Mouse (Mus musculus) gastrocnemius, postnatal 25 days (tissue): ENCODE measurements around the gene Dhcr24. TPM values are rescaled to one million over a fixed set of nuclear protein-coding genes. Genes with fewer than 3 reads are reported as not detected.
A peak's percentile ranks its signal among the peaks of the same experiment; 100 is the strongest.

Source experiments
- DNase-seq: peaks from one replicate; pipeline ENCODE4 v3.0.0; 2022
- long read RNA-seq, 2 experiments: library from polyadenylated mRNA; stranded (forward); transcript quantifications; one replicate each; pipeline ENCODE4 v2.0.0; 2021
- total RNA-seq, 2 experiments: library from RNA; stranded (reverse); gene quantifications; 1 replicate in 1 of 2; 2 replicates in 1 of 2; pipeline ENCODE4 v1.2.3; 2021

Dhcr24 gene
- 1 to 10 TPM; 4.4 to 5.5 TPM for total RNA-seq
- long read RNA-seq, experiment 1, full-length matches to known transcripts: 1 of 6 reads
- long read RNA-seq, experiment 1, partial matches to known transcripts: 0 of 6 reads
- long read RNA-seq, experiment 1, other reads (novel, unspliced or antisense): 5 of 6 reads
- long read RNA-seq, experiment 2, full-length matches to known transcripts: 3 of 5 reads
- long read RNA-seq, experiment 2, partial matches to known transcripts: 1 of 5 reads
- long read RNA-seq, experiment 2, other reads (novel, unspliced or antisense): 1 of 5 reads

- DNase-seq: peak; percentile 92
These were observed at the start of gene Dhcr24 for GRCm38 (mm10) chr4:106560846-106561781. TSS of gene Dhcr24 (plus strand) at chr4:106561038.

- DNase-seq: no peak
These were observed 46.2 kb upstream of the Dhcr24 start for GRCm38 (mm10) chr4:106514606-106515005.

GRCm38 (mm10) chr4:106522547-106522946 lies 38.3 kb upstream of the Dhcr24 start:
- no peak for DNase-seq

DNA sequence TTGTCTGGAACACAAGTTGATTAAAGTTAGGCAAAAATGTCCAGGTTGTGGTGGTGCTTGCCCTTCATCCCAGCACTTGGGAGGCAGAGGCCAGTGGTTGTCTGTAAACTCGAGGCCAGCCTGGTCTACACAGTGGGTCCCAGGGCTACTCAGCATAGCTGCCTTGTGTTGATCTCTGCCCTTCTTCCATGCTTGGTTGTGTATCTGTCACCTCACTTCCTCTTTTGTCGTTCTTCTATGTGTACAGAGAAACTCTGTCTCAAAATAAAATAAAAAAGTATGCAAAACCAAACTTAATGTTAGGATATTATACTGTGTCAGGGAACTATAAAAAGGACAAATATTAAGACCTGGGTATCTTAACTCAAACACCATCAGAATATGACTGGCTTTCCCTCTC lies 36.7 kb upstream of the Dhcr24 start:
- no peak for DNase-seq

DNA sequence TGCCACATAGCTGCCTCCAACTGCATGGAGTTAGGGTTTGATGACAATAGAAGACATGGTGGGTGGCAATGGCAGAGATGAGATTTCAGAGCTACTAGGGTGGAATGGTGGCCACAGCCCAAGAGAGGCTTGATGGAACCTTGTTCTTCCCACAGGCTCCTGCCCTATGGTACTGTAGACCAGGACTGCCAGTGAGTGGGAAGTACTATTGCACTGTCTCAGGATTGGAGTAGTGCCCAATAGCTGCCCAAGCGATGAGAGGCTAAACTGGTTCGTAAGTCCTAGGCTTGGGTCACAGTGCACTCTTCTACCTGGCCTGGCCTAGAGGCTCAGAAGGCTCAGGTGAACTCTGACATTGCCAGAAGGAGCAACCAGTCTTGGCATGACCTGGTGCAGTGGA lies 35.8 kb upstream of the Dhcr24 start:
- no peak for DNase-seq

DNA sequence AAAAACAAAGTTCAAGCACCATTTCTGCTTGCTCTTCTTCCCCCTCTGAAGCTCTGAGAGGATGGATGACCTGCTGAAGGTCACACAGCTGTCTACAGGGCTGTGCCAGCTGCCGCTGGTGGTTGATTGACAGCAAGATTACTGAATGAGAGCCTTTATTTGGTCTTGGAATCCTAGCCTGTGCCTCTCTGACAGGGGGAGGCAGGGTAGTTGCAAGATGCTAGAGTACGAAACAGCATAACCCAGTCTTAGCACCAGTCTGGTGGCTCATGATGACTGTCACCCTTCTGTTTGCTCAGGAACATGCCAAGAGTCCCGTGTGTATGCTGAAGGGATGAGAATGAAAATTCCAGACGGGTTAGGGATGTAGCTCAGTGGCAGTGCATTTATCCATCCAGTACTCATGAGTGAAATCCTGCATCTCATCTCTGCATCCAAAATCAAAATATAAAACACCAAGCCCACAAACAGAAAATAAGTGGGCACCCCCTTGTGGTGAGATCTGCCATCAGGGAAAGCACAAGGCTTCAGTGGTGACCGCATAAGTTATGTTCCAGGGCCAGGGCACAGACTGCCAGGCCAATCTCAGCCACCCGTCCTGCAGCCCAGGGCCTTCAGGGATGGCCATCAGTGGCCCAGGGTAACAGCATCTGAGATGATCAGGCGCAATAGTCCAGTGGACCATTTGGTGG lies 32.8 kb upstream of the Dhcr24 start:
- no peak for DNase-seq

DNA sequence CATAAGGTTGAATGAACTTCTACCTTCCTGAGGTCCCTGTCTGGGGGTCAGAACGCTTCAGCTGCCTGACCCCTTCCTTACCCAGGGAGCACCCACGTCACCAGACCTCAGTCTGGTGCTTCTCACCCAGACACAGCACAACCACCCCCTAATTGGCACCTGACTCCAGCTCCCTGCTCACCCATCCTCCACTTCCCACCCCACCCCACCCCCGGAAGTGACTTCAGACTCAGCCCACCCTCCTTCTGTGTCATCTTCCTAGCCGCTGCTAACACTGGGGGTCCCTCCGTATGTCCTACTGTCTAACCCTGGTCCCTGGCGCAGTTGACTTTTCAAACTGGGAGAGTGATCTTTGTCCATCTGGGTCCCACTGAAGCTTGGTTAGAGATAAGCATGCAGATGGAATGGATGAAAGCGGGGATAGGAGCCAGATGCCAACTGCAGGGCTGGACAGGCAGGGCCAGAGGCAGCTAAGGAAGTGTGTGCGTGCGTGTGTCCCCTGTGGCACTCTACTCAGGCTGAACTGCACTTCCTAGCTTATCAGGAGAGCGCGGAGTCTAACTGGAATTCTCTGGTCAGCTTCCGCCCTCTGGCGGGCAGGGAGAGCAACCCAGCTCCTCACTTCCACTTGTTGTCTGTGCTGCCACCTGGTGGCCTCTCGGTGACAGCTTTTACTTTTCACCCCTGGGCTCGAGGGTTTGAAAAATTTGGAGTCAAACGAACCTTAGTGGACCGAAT lies 31.3 kb upstream of the Dhcr24 start:
- DNase-seq: peak; percentile 77

GRCm38 (mm10) chr4:106530113-106530482 lies 30.7 kb upstream of the Dhcr24 start:
- DNase-seq: no peak

- no peak for DNase-seq
These were observed 27.3 kb upstream of the Dhcr24 start for GRCm38 (mm10) chr4:106533421-106534080.

DNA sequence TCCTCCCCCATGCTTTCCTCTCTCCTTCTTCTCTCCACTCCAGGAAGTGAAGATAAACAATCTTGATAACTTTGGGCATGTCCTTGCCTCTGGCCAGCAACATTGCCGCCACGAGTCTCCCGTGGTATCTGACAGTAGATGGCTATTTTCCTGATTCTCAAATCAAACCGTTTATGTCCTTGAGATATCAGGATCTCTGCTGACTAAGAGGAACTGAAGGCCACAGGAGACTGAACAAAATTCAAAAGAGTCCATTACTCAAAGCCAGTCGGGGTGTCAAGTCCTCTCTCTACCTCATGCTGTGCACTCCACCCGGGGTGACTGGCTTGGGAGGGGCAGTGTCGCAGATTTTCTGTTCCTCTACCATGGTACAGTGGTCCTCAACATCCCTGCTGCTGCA lies 26.6 kb upstream of the Dhcr24 start:
- DNase-seq: no peak

- DNase-seq: no peak
These were observed 21.1 kb upstream of the Dhcr24 start for GRCm38 (mm10) chr4:106539756-106540155.

DNA sequence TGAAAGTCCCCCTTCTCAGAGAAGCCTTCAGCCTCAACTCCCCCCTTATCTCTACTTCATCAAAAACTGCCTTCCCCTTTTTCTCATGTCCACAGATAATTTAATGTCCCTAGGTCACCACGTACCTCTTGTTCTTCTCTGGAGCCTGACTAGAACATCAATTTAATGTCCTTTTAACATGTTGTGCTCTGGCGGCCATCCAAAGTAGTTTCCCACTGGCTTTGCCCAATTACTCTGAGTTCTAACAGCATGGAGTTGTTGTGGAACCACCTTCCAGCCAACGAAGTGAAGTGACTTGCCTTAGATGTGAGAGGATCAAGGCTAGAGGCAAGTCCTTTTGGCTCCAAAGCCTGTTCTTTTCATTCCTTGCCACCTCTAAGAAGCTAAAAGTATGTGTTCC lies 19.3 kb upstream of the Dhcr24 start:
- DNase-seq: no peak

DNA sequence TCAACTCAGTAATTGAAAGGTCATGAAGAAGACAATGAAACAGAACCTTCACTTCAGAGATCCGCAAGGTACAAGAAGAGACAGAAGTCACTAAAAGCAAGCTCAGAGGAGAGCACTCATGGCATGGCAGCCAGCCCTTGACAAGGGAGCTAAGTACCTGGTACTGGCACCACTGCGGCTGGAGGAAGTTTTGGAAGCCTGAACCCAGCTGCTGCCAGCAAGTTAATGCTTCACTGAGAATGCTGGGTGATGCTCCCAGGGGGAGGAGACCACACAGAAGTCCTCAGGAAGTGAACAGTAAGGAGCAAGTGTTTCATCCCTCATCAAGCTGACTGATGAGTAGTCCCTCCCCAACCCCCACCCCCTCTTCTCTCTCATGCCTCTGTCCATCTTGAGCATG lies 18.6 kb upstream of the Dhcr24 start:
- no peak for DNase-seq

- no peak for DNase-seq
These were observed 14.9 kb upstream of the Dhcr24 start for GRCm38 (mm10) chr4:106545817-106546373.

- no peak for DNase-seq
These were observed 13.9 kb upstream of the Dhcr24 start for GRCm38 (mm10) chr4:106546896-106547295.

DNA sequence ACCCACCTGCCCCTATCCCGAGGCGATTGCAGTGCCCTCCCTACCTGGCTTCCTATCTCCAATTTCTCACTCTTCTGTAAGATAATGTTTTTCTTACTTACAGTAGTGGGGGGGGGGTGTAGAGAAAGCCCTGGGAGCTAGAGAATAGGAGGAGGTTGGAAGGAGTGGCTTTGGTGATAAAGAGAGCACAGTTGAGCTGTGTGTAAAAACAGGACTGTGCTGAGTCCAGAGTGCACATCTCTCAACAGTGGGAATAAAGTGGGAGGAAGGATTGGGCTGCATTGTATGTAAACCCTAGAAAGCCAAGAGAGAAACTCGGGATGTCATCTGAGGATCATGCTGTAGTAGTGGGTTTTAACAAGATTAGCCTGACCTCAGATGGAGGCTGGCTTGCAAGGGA lies 12.7 kb upstream of the Dhcr24 start:
- DNase-seq: no peak

GRCm38 (mm10) chr4:106550516-106551166 lies 10.2 kb upstream of the Dhcr24 start:
- DNase-seq: no peak

DNA sequence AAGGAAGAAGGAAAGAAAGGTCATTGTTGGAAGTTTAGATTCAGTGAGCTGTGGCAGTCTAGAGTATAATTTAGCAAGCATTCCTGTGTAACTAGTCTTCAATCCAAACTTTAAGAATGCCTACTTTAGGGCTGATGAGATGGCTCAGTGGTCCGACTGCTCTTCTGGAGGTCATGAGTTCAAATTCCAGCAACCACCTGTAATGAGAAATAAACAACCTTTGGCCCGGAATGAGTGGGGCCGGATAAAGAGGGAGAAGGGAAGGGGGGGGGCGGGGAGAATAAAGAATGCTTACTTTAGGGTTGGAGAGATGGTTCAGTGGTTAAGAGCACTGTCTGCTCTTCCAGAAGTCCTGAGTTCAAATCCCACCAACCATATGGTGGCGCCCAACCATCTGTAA lies 3.6 kb upstream of the Dhcr24 start:
- DNase-seq: no peak

- no peak for DNase-seq
These were observed 2.9 kb upstream of the Dhcr24 start for GRCm38 (mm10) chr4:106557978-106558377.

DNA sequence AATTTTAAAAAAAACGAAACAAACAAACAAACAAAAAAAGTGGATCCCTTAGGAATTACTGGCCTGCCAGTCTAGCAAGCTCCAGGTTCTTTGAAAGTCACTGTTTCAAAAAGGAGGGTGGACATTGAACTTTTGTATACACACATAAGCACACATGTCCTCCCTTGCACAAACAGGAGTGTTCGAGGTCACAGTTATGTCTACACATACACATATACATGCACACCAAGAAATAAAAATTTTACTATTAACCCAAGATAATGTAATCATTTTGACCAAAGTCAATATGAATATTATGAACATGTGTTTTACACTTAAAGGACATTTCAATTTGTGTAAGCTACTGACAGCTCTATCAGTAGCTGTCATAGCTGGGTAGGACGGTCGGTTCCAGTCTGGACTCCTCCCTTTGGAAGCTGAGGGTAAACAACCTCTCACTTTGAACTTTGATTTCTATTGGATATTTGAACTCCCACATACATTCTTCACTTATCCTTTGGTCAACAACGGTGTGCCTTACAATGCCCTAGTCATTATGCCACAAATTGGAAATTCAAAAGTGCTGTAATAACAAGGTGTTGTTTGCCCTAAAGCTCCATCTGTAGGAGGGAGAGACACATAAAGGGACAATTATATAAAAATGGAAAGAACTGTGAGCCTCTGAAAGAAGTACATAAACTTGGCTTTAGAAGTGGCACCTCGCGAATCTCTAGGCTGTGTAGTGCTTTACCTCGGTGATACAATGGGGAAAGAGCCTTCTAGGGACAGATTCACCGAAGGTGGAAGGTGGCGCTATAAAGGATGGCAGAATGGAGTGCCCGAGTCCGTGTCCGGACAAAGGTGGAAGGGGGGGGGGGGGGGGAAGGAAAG lies 1.3 kb upstream of the Dhcr24 start:
- DNase-seq: no peak
